Mouse (Mus musculus) midbrain, embryonic 14.5 days (tissue): ENCODE measurements around the gene Lamb2. TPM values are rescaled to one million over a fixed set of nuclear protein-coding genes. Genes with fewer than 3 reads are reported as not detected.

Experiments used
- ATAC-seq: fragments of 200-750 bp; cut with Nextera tagmentation; 2 replicates; pipeline ENCODE4 v1.8.0; 2017; ENCODE audit warnings: moderate number of reproducible peaks, moderate library complexity; ENCODE audit not compliant: low FRiP score, low TSS enrichment
- DNase-seq: peaks from one replicate; pipeline ENCODE4 v3.0.0-alpha.2; 2015
- H3K27ac ChIP-seq: fragments of 300-500 bp; sonication (generic); replicated peaks from 2 replicates; pipeline ENCODE4 v1.5.1; 2014; ENCODE audit warnings: mild to moderate bottlenecking, low read depth, low read length, moderate library complexity
- H3K27me3 ChIP-seq: fragments of 300-500 bp; sonication (generic); 2 replicates; pipeline ENCODE4 v1.6.1; 2014; ENCODE audit warnings: low read length, control low read depth, mixed read lengths; ENCODE audit not compliant: control insufficient read depth, insufficient read depth
- H3K36me3 ChIP-seq: fragments of 300-500 bp; sonication (generic); 2 replicates; pipeline ENCODE4 v1.6.1; 2014; ENCODE audit warnings: low read length, control low read depth; ENCODE audit not compliant: control insufficient read depth, insufficient read depth
- H3K4me1 ChIP-seq: fragments of 300-500 bp; sonication (generic); 2 replicates; pipeline ENCODE4 v1.6.1; 2014; ENCODE audit warnings: mild to moderate bottlenecking, antibody characterized with exemption, low read length, control low read depth; ENCODE audit not compliant: control insufficient read depth, insufficient read depth
- H3K4me2 ChIP-seq: fragments of 300-500 bp; sonication (generic); 2 replicates; pipeline ENCODE4 v1.6.1; 2014; ENCODE audit warnings: mild to moderate bottlenecking, low read length, moderate library complexity
- H3K4me3 ChIP-seq: fragments of 300-500 bp; sonication (generic); replicated peaks from 2 replicates; pipeline ENCODE4 v1.5.1; 2014; ENCODE audit warnings: low read depth, low read length
- H3K9ac ChIP-seq: fragments of 300-500 bp; sonication (generic); replicated peaks from 2 replicates; pipeline ENCODE4 v1.6.1; 2014; ENCODE audit warnings: mild to moderate bottlenecking, low read length, moderate library complexity
- H3K9me3 ChIP-seq: fragments of 300-500 bp; sonication (generic); 2 replicates; pipeline ENCODE4 v1.6.1; 2016; ENCODE audit warnings: low read length, control low read depth, mixed read lengths; ENCODE audit not compliant: control insufficient read depth
- WGBS: fragments of 180-500 bp; shearing (Covaris S2); extraction: QIAGEN DNeasy Blood & Tissue Kit; methylation state at CpG from one replicate; pipeline ENCODE4 v1.1.7; 2014; 5-methylcytosine and 5-hydroxymethylcytosine counted together
- polyA plus RNA-seq: library from polyadenylated mRNA; unstranded; fragments of >200 nt; fragmentation: Nextera tagmentation; extraction: Ambion mirVana; gene quantifications from 2 replicates; pipeline ENCODE4 v1.2.1, GENCODE M21; 2014

Lamb2 gene
- polyA plus RNA-seq, 1 experiment from 2014 or later = 15.9 TPM

DNA sequence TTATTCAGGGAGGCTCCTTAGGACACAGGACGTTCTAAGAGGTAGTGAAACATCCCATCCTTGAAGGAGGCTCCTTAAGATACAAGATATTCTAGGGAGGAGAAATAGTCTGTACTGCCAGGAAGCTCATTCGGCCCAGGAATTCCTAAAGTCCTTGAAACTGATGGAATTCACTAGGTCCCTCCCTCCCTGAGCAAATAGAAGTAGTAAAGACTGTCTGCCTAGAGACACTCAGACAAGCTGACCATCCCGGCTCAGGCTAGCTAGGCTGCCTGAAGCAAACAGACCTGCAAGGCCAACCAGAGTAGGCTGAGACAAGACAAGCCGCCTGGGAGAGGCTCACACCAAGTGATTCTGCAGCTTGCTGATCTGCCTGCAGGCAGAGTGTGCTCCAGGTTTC lies 9.7 kb upstream of the Lamb2 start:
- Histone ChIP-seq H3K27ac (no peak overlapping the region), H3K4me2 (no peak overlapping the region), H3K4me1 (no peaks in the 10 kb centered on the region), H3K27me3 (no peaks in the 10 kb centered on the region), H3K9ac (no peak overlapping the region), H3K4me3 (no peak overlapping the region), H3K36me3 (peaks cover 22% of the 10 kb centered on the region), H3K9me3 (no peaks in the 10 kb centered on the region)
- DNase-seq (no peak), ATAC-seq (no peak)
- 80% methylated on average over 4 of the region's 4 CpGs for WGBS

DNA sequence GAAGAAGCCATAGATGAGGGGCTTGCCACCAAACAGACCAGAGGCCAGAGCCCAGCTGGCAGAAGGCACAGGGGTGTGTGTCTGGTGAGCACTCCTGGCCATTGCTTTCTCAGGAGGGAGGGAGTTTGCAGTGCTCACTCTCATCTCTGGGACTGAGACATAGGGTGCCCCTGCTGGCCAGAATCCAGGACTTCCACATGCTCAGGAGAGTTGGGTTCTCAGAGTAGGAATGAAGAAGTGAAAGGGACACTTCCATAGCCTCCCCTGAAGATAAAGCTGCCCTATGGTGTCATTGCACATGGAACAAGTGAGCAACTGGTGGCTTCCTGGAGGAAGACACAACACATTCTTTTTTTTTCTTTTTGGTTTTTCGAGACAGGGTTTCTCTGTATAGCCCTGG lies 5.0 kb upstream of the Lamb2 start:
- Histone ChIP-seq H3K9ac (no peak overlapping the region), H3K4me3 (no peak overlapping the region), H3K27ac (no peak overlapping the region), H3K9me3 (no peaks in the 10 kb centered on the region), H3K27me3 (no peaks in the 10 kb centered on the region), H3K4me2 (no peak overlapping the region), H3K36me3 (no peaks in the 10 kb centered on the region), H3K4me1 (peaks cover 9% of the 10 kb centered on the region)
- WGBS = 50% methylated on average over 1 of the region's 1 CpGs
- DNase-seq = no peak
- ATAC-seq = no peak

DNA sequence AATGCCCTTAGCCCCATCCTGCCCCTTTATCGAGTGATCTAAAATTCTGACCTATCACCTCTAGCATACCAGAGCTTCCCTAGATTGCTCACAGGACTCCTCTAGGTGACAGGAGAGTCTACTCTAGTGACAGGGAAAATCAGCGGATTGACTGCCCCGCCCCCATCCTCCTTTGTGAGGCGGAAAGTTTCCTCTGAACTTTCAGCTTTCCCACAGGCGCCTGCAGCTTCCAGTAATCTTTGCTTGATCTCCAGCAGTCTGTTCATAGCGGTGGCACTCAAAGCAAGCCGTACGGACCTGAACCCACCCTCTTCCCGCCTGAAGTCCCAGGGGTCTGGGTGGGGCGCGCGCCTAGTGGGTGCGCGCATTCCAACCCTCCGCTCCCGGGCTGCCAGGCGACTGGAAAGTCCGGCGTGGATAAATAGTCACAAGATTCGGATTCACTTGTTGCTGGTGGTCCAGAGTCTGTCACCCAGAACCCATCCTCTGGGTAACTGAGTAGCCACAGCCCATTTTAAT lies 839 bp upstream of the Lamb2 start:
- WGBS = 0% methylated on average over 20 of the region's 20 CpGs
- ATAC-seq = peak; percentile 48; the same call in 1 of the 2 replicates
- H3K27ac ChIP-seq = peak overlapping the region; percentile 55
- peaks cover 15% of the 10 kb centered on the region for H3K4me1 ChIP-seq
- H3K9ac ChIP-seq = peak overlapping the region; percentile 26; the same call in 1 of the 2 replicates
- H3K27me3 ChIP-seq = no peaks in the 10 kb centered on the region
- peak overlapping the region; percentile 27 for H3K4me3 ChIP-seq
- peak; percentile 78 for DNase-seq
- no peaks in the 10 kb centered on the region for H3K36me3 ChIP-seq
- H3K4me2 ChIP-seq = peak overlapping the region; percentile 56
- H3K9me3 ChIP-seq = no peaks in the 10 kb centered on the region

DNA sequence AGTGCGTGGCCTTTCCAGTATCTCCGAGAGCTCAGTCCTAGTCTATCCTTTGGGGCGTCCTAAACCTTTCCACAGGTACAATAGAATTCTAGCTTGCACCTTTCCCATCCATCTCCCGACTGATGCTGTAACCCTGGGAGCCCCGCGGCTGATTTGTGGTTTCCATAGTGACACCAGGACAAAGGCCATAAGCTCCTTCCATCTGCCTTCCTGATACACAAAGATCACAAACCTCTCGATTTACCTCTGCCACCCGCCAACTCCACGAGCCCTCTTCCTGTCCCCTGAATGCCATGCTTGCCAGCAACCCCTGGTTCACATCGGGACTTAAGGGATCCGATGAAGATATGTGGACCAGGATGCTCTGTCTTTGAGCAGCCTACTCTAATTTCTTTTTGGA lies 295 bp upstream of the Lamb2 start:
- Histone ChIP-seq H3K4me2 (peak overlapping the region; percentile 56), H3K36me3 (no peaks in the 10 kb centered on the region), H3K9ac (peak overlapping the region; percentile 26; the same call in 1 of the 2 replicates), H3K4me3 (peak overlapping the region; percentile 27), H3K27me3 (no peaks in the 10 kb centered on the region), H3K9me3 (no peaks in the 10 kb centered on the region), H3K27ac (peak overlapping the region; percentile 55; the same call in 1 of the 2 replicates), H3K4me1 (peaks cover 15% of the 10 kb centered on the region)
- DNase-seq = peak; percentile 57
- 18% methylated on average over 11 of the region's 11 CpGs for WGBS
- ATAC-seq = peak; percentile 6; the same call in 1 of the 2 replicates

DNA sequence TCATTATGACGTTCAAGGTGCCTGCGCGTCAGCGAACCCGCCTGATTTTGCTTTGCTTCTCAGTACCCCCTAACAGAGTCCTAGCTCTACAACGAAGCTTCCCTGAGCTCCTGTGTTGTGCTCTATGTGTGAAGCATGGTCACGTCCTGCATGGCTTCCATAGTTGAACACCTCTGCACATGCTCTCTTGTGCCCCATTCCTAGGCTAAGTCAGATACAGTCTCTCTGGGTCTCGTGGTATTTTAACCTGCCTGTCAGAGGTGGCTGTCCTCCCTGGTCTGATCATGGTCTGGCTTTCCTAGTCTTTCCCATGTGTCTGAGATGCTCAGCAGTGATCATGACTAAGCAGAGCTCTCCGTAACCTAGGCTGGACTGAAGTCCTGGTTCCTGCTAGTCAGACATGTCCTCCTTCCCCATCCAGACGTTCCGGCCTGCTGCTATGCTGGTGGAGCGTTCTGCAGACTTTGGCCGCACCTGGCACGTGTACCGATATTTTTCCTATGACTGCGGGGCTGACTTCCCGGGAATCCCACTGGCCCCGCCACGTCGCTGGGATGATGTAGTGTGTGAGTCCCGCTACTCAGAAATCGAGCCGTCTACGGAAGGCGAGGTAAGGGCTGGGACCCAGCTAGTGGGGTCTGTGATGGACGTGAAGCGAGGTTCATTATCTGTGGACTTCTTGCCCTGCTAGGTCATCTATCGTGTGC lies 1.4 kb downstream of the Lamb2 start:
- Histone ChIP-seq H3K27ac (no peak overlapping the region), H3K4me2 (no peak overlapping the region), H3K9ac (no peak overlapping the region), H3K36me3 (peaks cover 2% of the 10 kb centered on the region; the same call in 1 of the 2 replicates), H3K4me3 (no peak overlapping the region), H3K4me1 (peaks cover 15% of the 10 kb centered on the region), H3K9me3 (no peaks in the 10 kb centered on the region), H3K27me3 (no peaks in the 10 kb centered on the region)
- DNase-seq = no peak
- 94% methylated on average over 28 of the region's 28 CpGs for WGBS
- ATAC-seq = no peak

DNA sequence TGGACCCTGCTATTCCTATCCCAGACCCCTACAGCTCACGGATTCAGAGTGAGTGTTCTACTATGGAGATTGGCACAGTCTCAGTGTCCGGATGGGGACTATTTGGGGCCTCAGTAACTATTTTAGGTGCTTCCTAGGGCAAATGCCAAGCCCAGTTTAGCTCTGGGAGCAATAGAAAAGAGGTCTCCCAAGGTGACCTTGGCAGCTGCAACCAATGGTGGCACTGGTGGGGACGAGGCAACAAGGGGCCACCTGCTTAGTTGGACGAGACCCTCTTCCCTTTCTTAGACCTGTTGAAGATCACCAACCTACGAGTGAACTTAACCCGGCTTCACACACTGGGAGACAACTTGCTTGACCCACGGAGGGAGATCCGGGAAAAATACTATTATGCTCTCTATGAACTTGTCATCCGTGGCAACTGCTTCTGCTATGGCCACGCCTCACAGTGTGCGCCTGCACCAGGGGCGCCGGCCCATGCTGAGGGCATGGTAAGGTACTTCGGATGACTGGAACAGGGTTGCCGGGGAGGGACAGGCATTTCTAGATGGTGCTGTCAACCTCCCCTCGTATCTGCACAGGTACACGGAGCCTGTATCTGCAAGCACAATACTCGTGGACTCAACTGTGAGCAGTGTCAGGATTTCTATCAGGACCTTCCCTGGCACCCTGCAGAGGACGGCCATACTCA lies 2.1 kb downstream of the Lamb2 start:
- peaks cover 15% of the 10 kb centered on the region for H3K4me1 ChIP-seq
- H3K9ac ChIP-seq = no peak overlapping the region
- 92% methylated on average over 19 of the region's 19 CpGs for WGBS
- DNase-seq = no peak
- ATAC-seq = no peak
- no peak overlapping the region for H3K4me2 ChIP-seq
- H3K4me3 ChIP-seq = no peak overlapping the region
- H3K36me3 ChIP-seq = peaks cover 4% of the 10 kb centered on the region; the same call in 1 of the 2 replicates
- H3K27me3 ChIP-seq = no peaks in the 10 kb centered on the region
- no peaks in the 10 kb centered on the region for H3K9me3 ChIP-seq
- H3K27ac ChIP-seq = no peak overlapping the region

DNA sequence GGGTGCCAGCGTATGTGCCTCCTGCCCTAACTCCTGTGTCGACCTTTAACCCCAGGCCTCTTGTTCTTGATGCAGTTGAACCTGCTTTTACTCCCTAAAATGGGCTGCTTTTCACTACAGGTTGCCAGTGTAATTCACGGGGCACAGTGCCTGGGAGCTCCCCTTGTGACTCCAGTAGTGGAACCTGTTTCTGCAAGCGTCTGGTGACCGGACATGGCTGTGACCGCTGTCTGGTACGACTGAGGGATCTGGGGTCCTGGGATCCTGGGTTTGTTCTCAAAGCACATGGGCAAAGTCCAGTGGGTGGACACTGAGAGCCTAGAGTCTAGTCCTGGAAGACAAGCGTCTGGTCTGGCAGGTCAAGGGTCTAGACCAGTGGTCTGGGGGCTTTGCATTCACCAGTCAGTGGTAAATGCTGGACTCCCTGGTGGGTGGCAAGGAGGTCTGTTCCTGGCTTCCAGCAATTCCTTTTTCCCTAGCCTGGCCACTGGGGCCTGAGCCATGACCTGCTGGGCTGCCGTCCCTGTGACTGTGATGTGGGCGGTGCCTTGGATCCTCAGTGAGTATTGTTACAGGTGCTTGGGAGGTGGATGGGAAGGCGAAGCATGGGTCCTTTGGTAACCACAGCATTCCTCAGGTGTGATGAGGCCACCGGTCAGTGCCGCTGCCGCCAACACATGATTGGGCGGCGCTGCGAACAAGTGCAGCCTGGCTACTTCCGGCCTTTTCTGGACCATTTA lies 3.7 kb downstream of the Lamb2 start:
- DNase-seq (no peak), ATAC-seq (no peak)
- 95% methylated on average over 18 of the region's 18 CpGs for WGBS

DNA sequence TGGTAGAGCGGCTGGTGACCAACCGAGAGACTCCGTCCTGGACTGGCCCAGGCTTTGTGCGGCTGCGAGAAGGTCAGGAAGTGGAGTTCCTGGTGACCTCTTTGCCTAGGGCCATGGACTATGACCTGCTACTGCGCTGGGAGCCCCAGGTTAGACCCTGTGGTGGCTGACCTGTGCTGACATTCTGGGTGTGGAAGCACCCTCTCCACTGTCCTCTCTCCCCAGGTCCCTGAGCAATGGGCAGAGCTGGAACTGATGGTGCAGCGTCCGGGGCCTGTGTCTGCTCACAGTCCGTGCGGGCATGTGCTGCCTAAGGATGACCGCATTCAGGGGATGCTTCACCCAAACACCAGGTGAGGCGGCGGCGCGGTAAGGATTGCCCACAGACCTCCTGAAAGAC lies 4.5 kb downstream of the Lamb2 start:
- DNase-seq (no peak), ATAC-seq (no peak)
- no peaks in the 10 kb centered on the region for H3K9me3 ChIP-seq
- H3K4me3 ChIP-seq = no peak overlapping the region
- no peak overlapping the region for H3K9ac ChIP-seq
- 95% methylated on average over 15 of the region's 15 CpGs for WGBS
- peaks cover 4% of the 10 kb centered on the region; the same call in 1 of the 2 replicates for H3K36me3 ChIP-seq
- H3K27me3 ChIP-seq = no peaks in the 10 kb centered on the region
- H3K27ac ChIP-seq = no peak overlapping the region
- H3K4me2 ChIP-seq = no peak overlapping the region
- H3K4me1 ChIP-seq = peaks cover 11% of the 10 kb centered on the region

More for the DNA sequence above, 3.7 kb downstream of the Lamb2 start:
- Histone ChIP-seq H3K9ac (no peak overlapping the region), H3K4me1 (peaks cover 15% of the 10 kb centered on the region), H3K27ac (no peak overlapping the region), H3K4me3 (no peak overlapping the region), H3K36me3 (peaks cover 4% of the 10 kb centered on the region; the same call in 1 of the 2 replicates), H3K4me2 (no peak overlapping the region), H3K27me3 (no peaks in the 10 kb centered on the region), H3K9me3 (no peaks in the 10 kb centered on the region)
